Mouse (Mus musculus): Measurements from ENCODE around the gene Cdh23.
A peak's percentile ranks its signal among the peaks of the same experiment; 100 is the strongest.
"Not testable (repeated sequence)": the region's sequence is repeated elsewhere in the genome, so short reads cannot be mapped to it uniquely, and the experiment has no call there.

The Cdh23 gene

DNA sequence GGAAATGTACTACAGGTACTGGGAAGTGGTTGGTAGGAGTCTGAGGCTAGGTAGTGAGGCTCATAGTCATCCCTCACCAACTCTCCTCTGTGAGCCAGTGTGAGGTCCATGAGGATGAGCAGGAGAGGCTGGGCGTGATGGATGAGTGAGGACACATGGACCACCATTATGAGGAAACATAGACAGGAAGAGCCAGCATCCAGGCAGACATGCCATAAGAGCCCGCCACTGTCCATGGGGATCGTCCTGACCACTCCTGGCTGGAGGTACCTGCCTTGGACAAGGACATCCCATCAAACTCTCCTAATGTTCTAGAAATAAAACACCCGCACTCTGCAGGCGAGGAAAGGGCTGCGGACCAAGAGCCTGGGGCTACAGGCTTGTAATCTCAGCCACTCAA is at the start of gene Cdh23:
Gene Cdh23 (minus strand): TSS at position 101 of the 400 bp plus-strand sequence.
- DNase-seq (ENCODE audit: low read depth, low spot score): no peak

- DNase-seq (ENCODE audit: low read depth, low spot score): no peak
Observed at GRCm38 (mm10) chr10:60744543-60745290, 48.4 kb upstream of the Cdh23 start.

DNA sequence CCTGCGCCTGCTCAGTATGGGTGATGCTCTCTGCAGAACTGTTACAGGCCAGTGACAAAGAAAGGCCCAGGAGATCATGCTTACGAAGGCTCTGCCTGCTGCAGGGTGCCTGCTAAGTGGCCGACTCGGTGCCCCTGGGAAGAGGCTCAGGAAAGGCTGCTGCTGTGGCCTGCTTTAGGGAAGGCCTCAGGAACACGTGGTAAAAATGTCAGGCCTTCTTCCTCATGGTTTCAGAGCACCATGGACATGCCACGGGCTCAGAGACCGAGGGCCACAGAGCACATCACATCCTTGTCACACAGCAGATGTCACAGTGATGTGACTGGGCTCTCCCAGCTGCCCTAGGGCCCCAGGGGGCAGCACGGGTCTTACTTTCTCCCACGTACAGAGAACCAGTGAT is 47.4 kb upstream of the Cdh23 start:
- no peak for DNase-seq (ENCODE audit: low read depth, low spot score)

- peak; percentile 36 for DNase-seq (ENCODE audit: low read depth, low spot score)
Observed at GRCm38 (mm10) chr10:60742942-60743341, 46.7 kb upstream of the Cdh23 start.

GRCm38 (mm10) chr10:60742296-60742695 is 46.0 kb upstream of the Cdh23 start:
- peak; percentile 74 for DNase-seq (ENCODE audit: low read depth, low spot score)

DNA sequence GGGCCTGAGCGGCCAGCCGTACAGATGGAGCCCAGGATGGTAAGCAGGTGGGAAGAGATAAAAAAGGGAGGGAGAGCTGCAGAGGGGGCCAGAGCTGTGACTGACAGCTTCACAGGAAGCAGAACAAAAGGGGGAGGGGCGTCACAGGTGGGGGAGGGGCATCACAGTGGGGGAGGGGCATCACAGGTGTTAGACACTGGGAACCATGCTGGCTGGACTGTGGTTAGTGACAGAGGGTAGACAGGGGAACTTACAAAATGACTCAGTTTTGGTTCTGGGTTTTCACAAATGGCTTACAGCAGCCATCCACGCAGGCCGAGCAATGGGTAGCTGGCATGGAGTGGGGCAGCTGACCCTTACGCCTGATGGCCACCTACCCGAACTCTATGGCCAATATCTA is 45.1 kb upstream of the Cdh23 start:
- peak; percentile 43 for DNase-seq (ENCODE audit: low read depth, low spot score)

DNA sequence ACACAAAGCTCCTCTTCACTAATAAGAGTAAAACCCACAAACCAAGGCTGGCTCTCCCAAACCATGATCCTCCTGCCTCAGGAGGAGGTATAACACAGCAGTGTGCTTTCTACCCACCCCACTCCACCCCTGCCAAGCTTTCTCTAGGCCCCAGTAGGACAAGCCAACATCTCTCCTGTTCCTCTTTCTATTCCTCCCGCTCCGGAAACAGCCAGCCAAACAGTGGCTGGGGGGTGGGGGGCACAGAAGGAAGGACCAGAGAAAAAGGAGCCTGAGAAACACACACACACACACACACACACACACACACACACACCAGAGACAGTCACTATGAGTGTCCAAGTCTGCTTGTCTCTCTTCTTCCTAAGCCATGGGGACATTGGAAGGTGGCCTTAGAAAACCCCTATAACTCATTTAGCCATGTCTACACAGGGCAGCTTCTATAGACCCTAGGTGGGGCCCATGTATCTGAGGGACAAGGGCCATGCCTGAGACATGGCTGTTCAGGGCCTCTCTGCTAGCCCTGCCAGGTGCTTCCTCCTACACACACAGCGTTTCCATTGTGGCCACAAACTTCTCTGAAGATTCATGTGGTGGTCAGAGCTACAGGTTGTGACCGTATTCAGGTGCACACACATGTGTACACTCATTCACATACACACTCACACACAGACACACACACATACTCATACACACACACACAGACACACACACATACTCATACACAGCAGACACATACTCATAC is 43.5 kb upstream of the Cdh23 start:
- no peak for DNase-seq (ENCODE audit: low read depth, low spot score)

DNA sequence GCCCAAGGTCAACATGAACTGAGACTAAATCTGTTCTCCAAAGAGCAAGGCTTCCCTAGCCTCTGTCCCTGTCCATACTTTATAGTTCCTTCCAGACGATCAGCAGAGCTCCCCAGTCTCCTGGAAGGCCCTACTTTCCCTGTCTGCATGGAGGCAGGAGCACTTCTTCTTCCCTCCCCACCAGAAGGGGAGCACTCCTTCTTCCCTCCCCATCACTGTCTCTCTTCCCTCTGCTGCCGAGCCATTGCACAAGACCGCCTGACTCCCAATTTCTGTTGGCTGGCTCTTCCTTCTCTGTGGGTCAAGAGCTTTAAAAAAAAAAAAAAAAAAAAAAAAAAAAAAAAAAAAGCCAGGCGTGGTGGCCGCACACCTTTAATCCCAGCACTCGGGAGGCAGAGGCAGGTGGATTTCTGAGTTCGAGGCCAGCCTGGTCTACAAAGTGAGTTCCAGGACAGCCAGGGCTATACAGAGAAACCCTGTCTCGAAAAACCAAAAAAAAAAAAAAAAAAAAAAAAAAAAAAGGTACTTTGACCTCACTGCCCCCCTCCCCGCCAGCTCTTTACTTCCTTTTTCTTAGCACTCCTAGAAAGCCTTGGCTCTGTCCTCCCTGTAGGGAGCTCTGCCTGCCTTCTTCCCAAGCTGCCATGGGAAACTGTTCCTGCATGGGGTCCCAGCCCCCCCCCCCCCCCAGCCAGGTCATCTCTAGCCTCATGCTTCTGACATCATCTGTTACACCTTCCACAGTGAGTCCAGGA is 41.8 kb upstream of the Cdh23 start:
- DNase-seq (ENCODE audit: low read depth, low spot score): no peak

DNA sequence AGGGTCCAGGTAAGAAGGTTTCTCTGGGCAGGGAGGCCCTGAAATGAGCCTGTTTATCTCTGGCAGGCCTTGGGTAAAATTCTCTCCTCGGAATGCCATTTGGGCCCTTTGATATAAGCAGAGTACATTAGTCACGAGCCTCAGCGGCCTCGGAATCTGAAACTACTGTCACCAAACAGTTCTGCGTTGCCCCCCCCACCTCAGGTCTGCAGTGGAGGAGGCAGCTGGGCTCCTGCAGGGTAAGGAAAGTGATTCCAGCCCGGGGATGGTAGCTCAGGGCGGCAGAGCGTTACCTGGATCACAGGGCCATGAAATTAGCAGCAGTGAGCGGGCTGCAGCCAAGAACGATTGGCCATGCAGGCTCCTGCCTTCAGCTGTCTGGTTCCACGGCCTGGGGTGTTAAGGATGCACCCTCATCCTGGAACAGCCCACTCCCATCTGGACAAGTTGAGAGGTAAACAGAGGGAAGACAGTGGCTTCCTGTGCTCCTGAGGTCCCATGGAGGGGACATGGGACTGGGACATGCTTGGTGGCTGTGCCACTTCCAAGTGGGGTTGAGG is 41.0 kb upstream of the Cdh23 start:
- DNase-seq (ENCODE audit: low read depth, low spot score): no peak

DNA sequence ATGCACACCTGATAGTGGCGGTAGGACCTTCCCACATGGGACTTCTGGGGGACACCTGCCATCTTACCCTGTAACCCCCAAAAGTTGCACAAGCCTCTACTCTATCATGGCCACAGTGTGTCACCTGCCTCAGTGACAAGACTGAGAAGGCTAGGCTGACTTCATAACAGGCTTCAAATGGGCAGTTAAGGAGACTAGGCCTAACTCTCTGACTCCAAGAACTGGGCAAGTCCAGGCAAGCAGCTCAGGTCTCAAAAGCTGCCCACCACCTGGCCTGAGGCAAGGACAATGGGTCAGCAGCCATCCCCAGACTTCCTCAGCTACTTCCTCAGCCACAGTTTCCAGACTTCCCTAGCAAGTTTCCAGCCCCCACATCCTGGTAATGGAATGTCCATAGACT is 39.4 kb upstream of the Cdh23 start:
- DNase-seq (ENCODE audit: low read depth, low spot score): no peak

- DNase-seq (ENCODE audit: low read depth, low spot score): no peak
Observed at GRCm38 (mm10) chr10:60733471-60733870, 37.2 kb upstream of the Cdh23 start.

- DNase-seq (ENCODE audit: low read depth, low spot score): no peak
Observed at GRCm38 (mm10) chr10:60732397-60732861, 36.1 kb upstream of the Cdh23 start.

GRCm38 (mm10) chr10:60731742-60732141 is 35.5 kb upstream of the Cdh23 start:
- no peak for DNase-seq (ENCODE audit: low read depth, low spot score)

GRCm38 (mm10) chr10:60727301-60727700 is 31.0 kb upstream of the Cdh23 start:
- DNase-seq (ENCODE audit: low read depth, low spot score): peak; percentile 75

DNA sequence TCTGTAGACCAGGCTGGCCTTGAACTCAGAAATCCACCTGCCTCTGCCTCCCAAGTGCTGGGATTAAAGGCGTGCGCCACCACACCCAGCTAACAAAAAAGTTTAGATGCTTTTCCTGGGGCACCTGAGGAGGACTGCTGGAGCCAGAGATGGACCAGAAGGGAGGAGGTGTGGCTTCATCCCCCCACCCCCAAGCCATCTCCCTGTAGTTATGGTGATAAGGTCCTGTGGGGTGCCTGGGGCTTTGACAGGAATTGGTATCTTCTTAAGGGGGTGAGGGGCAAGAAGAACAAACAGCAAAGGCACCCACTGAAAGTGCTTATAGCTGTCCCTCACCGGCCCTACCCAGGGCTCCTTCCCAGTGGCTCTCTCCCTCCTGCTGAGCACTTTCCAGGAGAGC is 30.6 kb upstream of the Cdh23 start:
- DNase-seq (ENCODE audit: low read depth, low spot score): peak; percentile 86

DNA sequence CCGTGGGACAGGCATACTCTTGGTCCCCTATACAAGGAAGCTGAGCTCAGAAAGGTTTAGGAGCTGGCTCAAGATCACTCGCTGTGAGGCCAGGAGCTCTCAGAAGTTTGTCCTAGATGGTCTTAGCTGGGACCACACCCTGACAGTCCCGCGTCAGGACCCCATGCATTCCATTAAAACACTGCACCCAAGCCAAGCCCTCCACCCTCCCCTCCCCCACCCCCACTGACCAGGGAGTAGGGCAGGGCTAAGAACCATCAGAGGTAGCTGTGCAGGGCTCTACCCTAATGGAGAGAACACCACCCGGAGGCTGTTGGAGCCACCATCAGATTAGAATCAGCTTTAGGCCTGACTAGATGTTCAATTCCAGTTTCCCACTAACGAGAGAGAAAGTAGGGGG is 28.2 kb upstream of the Cdh23 start:
- peak; percentile 50 for DNase-seq (ENCODE audit: low read depth, low spot score)

DNA sequence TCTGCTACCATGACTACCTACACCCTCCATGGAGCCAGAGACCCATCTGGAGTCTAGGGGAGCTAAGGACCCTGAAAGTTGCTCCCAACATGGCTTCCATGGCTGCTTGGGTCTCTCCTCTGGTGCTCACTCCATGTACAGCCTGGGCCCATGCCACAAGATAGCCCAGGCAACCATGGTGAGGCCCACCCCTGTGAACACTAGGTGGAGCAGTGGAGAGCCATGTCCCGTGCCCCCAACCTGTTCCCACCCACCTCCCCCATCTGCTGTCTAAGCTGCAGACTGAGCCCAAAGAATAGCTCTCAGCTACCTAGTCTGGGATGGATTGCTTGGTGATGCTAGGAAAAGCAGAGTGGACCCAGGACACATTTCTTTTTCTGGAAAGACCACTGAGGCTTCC is 27.1 kb upstream of the Cdh23 start:
- DNase-seq (ENCODE audit: low read depth, low spot score): peak; percentile 71

GRCm38 (mm10) chr10:60721640-60722039 is 25.4 kb upstream of the Cdh23 start:
- no peak for DNase-seq (ENCODE audit: low read depth, low spot score)

GRCm38 (mm10) chr10:60720461-60720860 is 24.2 kb upstream of the Cdh23 start:
- DNase-seq (ENCODE audit: low read depth, low spot score): peak; percentile 86

DNA sequence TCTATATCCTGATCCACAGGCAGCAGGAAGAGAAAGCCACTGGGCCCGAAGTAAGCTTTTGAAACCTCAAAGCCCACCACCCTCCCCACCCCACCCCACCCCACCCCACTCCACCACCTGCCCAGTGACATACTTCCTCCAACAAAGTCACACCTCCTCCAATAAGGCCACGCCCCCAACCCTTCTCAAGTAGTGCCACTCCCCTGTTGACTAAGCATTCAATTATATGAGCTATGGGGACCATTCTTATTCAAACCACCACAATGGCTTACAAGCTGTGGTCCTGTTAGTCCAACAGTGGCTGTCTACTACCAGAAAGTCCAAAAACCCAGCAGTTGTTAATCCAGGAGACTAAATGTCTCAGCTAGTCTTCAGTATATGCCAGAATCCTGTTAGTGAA is 22.2 kb upstream of the Cdh23 start:
- DNase-seq (ENCODE audit: low read depth, low spot score): peak; percentile 73

DNA sequence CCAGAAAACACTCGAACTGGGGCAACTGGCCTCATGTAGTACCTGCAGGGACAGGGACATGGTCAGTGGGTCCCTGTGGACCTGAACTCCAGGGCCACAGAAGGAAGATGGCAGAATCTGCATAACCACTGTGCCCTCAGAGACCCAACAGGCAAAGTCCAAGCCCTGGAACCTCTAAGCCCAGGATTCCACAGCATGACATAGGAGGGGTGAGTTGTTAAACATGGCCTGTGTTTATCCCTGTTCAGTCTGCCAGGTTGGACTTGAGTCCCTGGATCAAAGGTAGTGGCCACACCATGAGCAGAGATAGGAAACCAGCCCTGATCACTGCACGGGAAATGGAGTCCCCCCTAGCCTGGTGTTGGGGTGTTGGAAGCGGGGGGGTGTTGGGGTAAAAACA is 20.2 kb upstream of the Cdh23 start:
- no peak for DNase-seq (ENCODE audit: low read depth, low spot score)

GRCm38 (mm10) chr10:60712299-60712698 is 16.0 kb upstream of the Cdh23 start:
- DNase-seq (ENCODE audit: low read depth, low spot score): not testable (repeated sequence)
